Mouse (Mus musculus): Measurements from ENCODE around the gene Dctn3.
A peak's percentile ranks its signal among the peaks of the same experiment; 100 is the strongest.
"Not testable (repeated sequence)": the region's sequence is repeated elsewhere in the genome, so short reads cannot be mapped to it uniquely, and the experiment has no call there.

Gene Dctn3

DNA sequence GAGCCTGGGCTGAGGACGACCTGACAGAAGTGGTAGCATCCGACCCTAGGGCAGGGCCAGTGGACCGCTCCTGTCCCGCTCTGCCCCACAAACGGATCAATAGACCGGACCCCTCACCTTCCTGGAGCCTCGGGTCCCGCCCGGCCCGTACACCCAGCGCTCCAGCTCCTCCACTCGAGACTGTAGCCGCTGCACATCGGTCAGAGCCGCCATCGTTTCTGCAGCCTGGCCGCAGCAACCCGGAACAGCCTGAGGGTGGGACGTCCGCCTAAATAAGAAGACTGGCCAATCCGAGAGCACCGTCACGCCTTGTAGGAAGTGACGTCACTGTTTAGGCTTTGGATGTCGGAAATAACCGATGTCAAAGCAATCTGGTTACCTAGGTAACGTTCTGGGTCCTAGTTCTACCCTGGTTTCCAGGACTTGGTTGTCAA lies at the start of gene Dctn3:
Gene Dctn3, minus strand, starts transcription at position 253 of the 434 bp plus-strand sequence.
- DNase-seq = peak; percentile 93

DNA sequence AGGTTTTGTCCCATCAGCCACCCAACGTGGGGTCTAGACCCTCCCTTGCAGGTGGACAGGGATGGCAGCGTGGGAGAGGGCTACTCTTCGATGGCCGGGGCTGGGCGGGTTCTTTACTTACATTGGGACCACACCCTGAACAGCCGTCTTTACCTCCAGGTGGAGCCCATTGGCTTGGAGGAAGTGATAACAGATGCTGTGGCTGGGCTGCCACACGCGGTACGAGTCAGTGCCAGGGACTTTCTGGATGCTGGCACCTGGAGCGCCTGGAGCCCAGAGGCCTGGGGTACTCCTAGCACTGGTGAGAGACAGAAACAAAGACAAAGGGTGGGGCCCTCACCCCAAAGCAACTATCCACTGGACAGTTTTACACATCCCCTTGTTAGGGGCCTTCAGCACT lies 44.3 kb upstream of the Dctn3 start:
- peak; percentile 23 for DNase-seq

DNA sequence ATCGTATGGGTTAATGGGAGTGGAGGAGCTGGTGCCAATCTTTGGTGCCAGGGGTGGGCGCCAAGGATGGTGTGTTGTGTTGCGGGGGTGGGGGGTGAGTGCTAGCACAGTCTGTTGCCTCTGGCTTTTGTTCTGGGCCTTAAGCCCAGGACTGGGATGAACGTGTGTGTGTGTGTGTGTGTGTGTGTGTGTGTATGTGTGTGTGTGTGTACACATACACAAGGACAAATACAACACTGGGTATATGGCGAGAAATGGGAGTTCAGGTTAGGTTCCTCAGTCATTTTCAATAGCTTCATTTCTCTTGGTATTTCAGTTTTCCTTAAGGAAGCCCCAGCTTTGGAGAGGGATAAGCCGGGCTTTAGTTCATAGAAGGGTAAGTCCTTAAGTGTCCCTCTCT lies 40.2 kb upstream of the Dctn3 start:
- not testable (repeated sequence) for DNase-seq

DNA sequence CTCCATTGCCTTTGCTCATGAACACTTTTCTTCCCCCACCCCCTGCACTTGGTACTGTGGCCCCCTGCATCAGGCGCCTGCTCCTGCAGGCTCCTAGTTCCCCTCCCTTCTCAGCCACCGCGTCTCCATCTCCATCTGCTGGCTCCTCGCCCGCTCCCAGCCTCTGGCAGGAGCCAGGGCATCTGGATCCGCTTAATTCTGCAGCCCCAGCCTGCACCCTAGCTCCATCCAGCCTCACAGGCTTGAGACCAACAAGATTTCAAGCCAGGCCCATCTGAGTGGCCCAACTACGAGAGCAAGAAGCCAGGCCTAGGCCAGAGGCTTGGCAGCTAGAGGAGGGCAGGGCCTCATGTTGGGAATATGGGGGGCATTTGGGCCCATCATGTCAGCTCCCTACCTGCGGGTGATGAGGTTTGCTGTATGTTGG lies 39.7 kb upstream of the Dctn3 start:
- peak; percentile 68 for DNase-seq

DNA sequence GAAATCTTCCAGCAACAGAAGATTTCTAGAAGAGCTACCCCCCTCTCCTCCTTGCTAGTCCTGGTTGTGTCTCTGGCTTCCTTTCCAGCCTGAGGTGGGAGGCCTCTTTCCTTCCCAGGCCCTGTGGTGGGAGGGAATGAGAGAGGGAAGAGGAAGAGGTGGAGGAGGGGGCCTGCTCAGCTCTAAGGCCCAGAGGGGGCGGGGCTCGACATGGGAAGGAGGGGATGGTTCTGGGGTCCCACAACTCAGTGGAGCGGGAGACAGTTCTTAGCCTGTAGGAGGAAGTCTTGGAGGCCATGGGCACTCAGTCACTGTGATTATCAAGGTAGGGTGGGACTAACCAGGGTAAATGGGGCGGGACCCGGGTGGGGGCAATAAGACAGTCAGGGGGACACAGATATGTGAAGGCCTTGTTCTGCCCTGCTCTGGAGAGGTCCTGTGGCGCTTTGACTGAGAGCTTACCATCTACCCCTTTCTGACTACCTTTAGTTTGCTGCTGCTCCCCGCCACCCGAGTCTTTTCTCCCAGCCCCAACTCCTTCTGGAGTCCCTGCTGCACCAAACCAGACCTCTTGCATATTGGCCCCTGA lies 39.2 kb upstream of the Dctn3 start:
- DNase-seq = peak; percentile 56

DNA sequence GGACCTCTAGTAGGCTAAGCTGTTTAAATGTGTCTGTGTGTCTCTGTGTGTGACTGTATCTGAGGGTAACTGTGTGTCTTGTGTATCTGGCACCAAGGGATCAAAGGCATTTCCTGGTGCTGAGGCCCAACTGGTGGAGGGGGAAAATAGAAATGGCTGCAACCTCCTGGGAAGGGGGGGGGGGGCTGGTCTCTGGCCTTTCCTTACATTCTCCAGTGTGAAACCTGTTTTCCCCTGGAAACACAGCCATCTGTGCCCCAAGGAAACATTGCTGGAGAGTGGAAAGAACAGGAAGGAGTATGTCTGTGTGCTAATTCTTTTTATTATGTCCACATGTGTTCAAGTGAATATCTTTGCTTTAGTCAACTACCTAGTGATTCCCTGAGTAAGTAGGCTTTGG lies 38.7 kb upstream of the Dctn3 start:
- DNase-seq = no peak

DNA sequence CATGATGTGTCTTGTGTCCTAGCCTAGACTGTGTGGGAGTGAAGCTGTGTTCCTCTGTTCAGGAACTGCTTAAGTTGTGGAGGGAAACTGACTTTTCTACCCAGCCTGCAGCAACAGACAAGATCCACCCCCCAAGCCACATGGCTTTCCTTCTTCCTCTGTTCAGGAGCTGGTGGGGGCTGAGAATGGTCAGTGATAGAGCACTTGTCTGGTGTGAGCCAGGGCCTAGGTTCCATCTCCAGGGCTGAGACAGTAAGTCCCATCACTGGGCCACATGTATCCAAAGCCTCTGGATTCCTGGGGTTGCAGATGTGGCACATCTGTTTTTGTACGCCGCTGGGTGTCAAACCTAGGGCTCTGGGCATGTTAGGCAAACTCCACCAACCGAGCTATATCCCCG lies 37.9 kb upstream of the Dctn3 start:
- no peak for DNase-seq

DNA sequence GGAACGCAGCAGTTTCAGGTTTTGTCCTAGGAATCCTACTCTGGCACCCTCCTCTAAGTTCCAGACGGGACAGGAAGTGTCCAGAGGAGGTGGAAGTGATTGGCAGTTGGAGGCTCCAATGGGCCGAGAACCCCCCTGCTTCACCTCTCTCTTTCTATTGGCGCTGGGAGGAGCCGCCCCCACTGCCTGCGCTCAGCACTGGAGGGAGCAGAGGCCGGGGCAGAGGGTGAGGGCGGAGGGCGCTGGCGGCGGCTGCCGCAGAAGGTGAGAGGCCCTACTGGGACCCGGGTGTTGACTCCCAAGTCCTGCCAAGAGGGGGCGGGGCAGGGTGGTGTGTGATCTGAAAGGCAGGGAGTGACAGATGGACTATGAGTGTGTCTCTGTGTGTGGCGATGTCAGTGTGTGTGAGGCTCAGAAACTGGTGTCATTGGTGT lies 37.3 kb upstream of the Dctn3 start:
- DNase-seq = peak; percentile 94

DNA sequence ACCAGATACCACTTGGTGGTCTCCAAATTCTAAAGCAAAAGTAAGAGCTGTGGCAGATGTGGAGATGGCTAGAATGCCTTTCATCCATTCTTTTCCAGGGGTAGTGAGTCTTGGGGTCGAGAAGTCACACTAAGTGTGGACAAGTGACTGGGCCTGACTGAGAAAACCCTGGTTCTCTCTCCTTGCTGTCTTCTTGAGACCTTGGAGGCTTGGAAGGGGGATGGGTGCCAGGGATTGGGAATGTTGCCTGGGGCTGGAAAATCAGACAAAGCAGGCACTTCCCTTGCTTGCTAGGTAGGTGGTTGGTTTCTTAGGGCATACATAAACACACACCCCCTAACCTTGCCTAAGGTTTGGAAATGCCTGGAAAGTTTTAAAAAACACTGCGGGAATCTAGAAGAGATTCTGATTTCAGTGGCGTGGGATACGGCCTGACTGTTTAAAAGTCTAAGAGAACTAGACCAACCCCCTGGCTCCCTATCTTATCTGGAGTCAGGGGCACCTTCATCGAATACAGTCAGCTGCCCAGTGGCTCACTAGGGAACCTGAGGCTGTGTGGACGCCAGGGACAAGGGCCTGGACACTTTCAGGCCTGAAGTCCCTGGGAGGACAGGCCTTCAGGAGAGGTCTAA lies 36.8 kb upstream of the Dctn3 start:
- no peak for DNase-seq

DNA sequence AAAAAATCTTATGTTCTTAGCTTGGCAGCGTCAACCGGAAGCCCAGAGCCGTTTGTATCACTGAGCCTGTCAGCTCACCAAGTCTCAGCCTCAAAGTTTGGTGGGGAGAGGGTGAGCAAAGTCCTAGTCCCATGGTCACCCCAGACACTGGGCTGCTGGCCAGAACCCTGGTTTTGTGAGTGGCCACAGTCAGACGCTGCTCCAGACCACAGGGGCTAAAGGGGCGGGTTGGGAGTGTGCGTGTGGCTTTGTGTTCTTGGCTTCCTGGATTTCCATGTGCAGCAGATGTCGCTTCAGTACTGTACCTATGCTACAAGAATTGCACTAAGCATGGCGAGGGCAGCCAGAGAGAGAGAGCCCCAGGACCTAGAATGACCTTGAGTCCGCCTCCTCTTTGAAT lies 36.2 kb upstream of the Dctn3 start:
- no peak for DNase-seq

DNA sequence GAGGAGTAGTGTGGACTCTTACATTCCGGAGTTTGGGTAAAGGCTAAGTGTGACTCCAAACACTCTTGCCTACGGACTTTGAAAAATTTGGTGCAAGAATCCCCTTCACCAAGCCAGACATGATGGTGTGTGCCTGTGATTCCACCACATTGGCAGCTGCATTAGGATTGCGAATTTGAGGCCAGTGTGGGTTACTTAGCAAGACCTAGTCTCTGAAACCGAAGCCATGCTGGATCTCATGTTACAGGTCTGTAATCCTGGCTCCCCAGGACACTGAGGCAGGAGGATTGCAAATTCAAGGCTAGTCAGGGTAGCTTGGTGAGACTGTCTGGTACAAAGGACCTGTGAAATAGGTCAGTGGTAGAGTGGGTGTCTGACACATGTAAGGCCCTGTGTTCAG lies 35.7 kb upstream of the Dctn3 start:
- no peak for DNase-seq

DNA sequence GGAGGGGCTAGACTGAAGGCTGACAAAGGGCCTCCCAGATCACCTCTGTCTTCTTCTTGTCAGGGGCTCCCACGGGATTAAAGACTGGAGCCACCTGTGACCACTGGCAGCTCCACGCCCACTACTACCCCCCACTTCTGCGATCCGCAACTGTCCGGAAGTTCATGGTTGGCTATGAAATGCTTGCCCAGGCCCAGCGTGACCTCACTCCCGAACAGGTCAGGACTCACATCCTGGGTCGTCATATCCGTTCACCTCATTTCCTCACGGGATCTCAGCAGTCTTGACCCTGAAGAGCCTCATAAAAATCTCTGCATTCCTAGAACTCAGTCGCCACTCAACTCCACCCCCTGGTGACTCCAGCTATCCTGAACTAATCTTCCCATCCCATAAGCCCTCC lies 35.1 kb upstream of the Dctn3 start:
- no peak for DNase-seq

DNA sequence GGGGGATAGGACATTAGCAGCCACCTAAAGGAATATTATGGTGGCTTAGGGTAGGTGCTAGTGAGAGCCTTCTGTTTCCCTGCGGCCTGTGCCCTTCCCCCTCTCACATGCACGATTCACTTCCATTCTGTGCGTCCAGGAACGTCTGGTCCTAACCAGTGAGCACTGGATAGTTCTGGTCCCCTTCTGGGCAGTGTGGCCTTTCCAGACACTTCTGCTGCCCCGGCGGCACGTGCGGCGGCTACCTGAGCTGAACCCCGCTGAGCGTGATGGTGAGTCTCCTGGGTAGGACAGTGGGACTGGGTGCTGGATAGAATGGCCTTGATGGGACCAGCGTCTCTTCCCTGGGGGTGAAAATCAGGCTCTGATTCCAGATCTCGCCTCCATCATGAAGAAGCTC lies 34.4 kb upstream of the Dctn3 start:
- DNase-seq = no peak

DNA sequence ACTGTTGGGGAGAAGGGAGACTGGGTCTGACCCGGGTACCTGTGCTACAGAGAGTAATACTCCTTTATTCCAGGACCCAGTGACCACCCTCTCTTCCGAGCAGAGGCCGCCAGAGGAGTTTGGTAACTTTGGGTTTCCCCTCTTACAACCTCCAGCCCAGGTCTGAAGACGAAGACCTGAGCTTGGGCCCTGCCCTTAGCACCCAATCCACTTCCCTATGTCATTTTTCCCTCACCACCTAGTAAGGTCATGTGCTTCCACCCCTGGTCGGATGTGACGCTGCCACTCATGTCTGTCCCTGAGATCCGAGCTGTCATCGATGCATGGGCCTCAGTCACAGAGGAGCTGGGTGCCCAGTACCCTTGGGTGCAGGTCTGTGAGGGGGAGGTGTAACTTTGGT lies 33.5 kb upstream of the Dctn3 start:
- DNase-seq = peak; percentile 58

DNA sequence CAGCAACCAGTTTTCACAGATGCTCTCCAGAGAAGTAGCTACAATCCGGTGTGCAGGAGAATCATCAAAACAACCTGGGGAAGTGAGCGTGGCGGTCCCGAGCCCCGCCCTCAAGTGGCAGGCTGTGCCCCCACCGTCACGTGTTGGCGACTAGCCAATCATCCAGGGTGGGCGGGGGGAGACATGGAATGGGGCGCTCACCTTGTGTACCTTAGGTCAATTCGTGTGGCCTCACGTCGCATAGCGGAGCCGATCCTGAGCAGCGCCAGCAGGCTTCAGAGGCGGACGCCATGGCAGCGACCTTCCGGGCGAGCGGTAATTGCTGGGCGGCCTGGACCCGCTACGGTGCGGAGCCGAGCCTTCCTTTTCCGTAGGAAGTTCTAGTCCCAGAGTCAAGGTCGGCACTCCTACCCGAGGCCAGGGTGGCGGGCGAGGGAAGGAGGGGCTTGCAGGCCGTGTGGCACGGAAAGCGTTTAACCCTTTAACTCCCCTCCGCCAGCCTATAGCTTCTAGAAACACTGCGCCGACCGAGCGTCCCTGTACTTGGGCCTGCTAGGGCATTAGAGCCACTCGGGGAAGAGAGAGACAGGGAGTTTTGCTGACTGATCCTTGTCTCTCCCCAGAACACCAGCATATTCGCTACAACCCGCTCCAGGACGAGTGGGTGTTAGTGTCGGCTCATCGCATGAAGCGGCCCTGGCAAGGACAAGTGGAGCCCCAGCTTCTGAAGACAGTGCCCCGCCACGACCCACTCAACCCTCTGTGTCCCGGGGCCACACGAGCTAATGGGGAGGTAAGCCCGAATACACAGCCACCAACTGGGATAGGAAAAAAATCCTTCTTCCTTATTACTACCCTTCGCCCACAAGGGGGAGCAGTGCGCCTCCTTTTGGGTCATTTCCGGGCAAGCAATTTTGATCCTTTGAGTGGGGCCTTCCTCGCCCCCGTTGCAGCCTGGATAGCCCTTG lies 32.7 kb upstream of the Dctn3 start, which contains the start of gene Sigmar1:
Gene Sigmar1, minus strand, starts transcription at position 820 of the 968 bp plus-strand sequence.
- peak; percentile 89 for DNase-seq

DNA sequence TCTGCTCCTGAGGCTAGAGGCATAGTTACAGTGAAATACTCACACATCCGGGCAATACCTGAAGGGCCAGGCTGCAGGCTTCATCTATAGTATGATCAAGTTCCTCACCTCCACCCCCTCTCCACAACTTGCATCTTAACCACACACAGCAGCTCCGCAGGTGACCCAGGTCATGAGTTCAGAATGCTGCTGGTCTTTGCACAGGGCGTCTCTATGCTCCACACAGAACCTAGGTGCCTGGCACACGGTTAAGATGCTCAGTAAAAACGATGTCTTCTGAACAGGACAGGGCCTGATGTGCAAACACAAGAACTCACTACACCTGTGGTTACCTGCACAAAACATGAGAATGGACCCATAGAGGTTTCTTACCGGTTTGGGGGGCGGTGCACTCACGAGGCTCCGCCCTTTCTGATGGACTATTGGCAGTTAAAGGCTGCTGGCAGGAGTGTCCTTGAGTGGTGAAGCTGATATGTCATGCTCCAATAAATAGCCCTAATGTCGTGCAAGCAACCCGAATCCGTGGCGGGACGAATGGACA lies 31.9 kb upstream of the Dctn3 start, which contains the start of gene Galt:
Gene Galt, plus strand, starts transcription at position 432 of the 541 bp plus-strand sequence.
- DNase-seq = peak; percentile 88

DNA sequence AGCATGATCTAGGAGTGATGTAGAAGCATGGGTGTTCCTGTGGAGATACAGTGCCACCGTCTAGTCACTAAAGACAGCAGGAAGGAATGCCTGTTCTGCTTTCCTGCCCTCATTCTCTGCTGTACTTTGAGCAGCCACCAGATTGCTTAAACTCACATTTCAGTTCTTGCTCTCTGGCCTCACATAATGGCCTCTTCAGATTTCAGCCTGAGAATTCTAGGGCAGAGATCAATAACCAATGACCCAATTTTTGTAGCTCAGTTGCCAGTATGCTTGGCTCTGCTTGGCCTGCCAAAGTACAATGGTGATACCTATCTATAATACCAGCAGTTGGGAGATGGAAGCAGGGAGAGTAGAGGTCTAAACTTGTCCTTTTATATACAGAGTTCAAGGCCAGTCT lies 22.1 kb upstream of the Dctn3 start:
- no peak for DNase-seq

DNA sequence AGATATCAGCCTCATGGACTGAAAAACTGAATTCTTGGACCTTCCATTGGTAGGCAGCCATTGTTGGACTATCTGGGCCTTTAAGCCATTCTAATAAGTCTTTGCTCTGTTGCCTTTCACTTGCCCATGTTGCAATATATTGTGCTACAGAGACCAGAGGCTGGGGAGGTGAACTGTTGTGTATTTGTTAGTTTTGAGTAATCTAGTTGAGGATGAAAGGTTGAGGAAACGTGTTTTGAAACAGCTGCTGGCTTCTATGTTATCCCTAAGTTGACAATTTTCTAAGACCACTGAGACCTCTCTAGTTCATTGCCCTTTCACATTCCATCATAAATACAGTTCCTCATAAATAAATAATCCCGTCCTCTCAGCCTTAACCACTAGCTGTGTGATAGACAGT lies 21.2 kb upstream of the Dctn3 start:
- no peak for DNase-seq

DNA sequence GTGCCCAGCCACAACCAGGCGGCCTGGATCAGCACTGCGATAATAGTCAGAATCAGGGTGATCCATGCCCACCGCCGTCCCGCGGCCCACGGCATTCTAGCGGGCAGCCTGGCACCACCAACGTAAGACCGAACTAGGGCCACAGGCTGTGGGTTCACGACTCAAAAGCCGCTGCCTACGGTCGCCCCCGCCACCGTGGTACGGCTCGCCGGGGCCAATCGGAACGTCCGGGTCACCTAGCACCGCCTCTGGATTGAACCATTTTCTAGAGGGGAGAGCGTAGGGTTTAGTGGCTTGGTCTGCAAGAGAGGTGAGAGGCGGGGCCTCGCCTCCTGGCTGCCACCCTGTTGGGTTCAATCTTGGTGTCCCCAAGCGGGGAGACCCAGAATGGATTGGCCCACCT lies 18.2 kb upstream of the Dctn3 start:
- DNase-seq = peak; percentile 96

DNA sequence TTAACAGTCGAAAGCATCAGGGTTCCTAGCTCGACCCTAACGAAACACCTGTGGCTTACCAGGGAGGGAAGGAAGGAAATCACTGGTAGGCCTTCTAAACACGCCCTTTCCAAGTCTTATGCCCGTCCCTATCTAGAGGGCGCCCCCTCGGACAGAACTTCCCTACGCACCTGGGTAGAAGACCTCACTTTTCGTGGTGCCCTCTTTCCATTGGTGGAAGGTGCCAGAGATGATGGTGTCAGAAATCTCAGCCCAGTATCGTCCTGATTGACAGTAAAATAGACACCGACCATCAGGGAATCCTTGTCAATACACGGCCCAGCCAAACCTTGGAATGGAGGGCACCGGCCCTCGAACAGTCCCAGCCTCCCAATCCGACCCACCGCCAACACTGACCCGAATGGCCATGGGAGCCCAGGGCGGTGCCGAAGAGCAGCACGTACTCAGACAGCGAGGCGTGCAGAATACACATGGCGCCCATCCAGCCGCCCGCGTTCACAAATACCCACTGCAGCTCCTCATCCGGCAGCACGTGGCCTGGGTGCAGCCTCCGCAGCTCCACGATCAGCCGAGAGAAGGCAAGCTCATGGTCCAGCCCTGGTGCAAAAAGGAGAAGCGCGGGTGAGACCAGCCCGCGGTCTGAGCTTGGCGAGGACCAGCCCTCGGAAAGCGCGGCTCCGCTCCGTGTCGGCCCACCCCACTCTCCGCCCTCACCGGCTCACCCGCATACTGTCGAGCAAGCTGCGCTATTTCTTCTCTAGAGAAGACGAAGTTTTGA lies 17.6 kb upstream of the Dctn3 start:
- DNase-seq = peak; percentile 74

DNA sequence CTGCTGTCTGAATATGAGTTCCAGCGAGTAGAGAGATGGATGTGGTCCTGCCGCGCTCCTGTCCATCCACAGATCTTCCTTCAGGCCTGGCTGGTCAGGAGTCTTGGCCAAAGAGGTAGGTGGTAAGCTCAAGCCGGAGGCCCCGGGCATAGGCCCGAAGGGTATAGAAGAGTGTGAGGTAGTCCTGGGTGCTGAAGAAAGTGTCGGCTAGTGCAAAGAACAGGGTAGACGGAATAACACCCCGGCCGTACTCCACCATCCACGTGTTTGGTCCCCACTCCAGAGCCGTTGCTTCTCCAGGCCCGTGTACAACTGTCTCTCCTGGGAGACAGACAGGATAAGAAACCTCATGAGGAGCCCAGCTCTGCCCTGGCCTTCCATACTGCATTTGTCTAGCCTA lies 16.3 kb upstream of the Dctn3 start:
- DNase-seq = no peak

DNA sequence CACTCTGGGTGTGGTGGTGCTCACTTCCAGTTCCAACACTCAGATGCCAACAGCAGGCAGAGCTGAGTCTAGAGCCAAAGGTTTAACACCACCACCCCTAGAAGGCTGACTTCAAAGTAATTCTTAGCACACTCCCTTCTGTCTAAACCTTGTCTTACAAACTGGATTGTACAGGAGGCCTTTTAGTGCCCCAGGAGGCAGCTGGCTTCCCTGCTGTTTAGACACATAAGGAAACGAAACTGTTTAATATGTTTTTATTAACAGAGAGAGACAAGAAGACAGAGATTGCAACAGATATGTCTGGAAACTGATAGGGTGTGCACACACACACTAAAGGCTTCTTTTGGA lies 15.3 kb upstream of the Dctn3 start:
- no peak for DNase-seq

Measured in cerebellum, adult 11-12 months (tissue).